Mouse (Mus musculus) urinary bladder, adult 18-20 months (tissue): ENCODE measurements at regions not wholly inside any gene's neighbourhood (a gene's known extent, or its start where the extent isn't known, plus 50 kb on each side); places are given as distances from the start of the nearest gene placed in this dataset.

ENCODE experiments used
- DNase-seq, 2 experiments: peaks; one replicate each; pipeline ENCODE4 v3.0.0; 2022; ENCODE audit warnings: low spot score in 2 of 2, mixed read lengths in 2 of 2

DNA sequence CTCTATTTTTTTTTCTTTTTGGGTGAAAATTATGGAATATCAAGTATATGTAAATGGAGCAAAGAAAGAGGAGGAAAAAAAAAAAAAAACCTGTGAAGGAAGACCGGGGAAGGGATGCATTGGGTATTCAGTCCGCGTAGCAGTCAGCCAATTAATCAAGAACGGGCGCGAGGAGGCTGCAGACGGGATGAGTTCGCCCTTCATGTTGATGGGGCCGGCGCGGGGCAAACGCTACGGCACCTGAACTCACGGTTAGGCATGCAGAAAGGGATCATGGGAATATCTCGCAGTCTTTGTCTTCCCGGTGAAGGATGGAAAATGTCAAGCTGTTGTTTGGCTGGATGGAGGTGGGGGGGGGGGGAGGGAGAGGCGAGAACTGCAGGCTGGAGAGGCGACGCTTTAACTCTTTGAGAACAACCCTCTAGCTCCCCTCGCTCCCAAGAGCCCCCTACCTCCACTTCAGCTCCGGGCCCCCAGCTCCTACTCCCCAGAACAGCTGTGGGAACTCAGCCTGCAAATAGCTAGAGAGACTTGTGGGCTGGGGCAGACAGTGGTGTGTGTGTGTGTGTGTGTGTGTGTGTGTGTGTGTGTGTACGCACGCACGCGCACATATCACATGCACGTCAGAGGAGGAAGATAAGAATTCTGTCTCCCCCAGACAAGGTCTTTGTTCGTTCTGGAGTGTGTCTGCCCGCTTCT, 210.7 kb downstream of the Gm26897 start:
- no peak for DNase-seq

DNA sequence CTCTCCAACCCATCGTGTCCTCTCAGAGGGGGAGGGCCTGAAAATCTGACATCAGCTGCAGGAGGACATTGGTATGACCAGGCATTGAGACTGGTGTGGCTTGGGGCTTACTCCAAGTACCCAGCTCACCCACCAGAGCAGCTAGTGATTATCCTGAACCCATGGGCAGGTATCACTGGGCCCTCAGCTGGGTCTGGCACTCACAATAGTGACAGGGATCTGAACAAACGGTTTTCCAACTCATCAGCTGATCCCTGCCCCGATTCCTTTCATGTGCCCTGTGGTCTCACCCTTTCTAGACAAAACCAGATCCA, 211.2 kb downstream of the Gm26897 start:
- no peak for DNase-seq

GRCm38 (mm10) chr5:111946281-111946680, 212.6 kb downstream of the Gm26897 start:
- no peak for DNase-seq

- DNase-seq, result no peak
These were observed 224.0 kb downstream of the Gm26897 start for GRCm38 (mm10) chr5:111957698-111958097.

- DNase-seq, result no peak
These were observed 224.5 kb downstream of the Gm26897 start for GRCm38 (mm10) chr5:111958226-111958625.

GRCm38 (mm10) chr5:111965311-111965710, 231.6 kb downstream of the Gm26897 start:
- no peak for DNase-seq

DNA sequence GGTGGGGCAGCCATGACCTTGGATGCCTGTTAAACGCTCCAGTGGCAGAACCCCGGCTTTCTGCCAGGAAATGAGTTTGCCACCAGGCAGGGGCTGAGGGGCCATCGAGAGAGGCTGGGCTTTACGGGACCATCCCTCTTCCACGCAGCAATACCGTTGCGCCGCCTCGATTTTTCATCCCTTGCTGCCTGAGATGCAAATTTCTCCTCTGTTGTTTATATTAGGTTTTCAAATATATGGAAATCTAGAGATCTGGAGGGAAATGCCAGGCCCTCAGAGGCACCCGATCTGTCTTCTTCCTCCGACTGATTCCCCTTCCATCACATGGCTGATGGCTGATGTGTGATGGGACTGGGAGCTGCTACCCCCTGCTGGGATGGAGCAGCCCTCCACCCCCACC, 234.4 kb downstream of the Gm26897 start:
- DNase-seq, result no peak

DNA sequence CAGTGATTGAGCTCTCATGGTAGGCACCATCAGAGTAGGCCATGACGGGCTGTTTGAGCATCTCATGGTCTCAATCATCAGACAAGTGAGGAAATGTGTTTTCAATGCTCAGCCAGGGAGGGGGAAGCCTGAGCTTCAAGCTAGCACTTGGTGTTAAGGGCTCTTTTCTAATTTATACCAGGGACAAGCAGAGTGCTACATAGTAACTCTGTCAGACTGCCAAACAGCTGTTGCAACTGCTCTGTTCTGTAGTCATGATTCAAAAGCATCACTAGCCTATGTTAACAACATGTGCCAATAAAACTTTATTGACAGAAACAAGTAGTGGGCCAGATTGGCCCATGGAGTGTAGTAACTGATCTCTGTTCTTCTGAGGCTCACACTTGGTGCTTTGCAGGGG, 235.0 kb downstream of the Gm26897 start:
- no peak for DNase-seq

DNA sequence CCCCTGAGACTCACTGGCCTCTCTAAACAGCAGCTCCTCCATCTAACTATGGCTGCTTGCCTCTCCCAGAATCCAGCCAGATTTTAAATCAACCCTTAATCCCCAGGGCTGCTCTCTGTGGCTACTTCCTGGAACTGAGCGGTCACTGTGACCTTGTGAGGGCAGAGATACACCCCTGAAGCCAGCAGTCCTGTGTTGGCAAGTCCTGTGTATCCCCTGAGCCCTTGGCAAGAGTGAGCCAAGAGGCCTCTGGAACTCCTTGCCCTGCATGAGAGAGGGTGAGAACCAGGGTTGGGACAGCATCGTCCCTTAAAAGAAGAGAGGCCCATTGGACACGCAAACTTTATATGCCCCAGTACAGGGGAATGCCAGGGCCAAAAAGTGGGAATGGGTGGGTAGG, 237.5 kb downstream of the Gm26897 start:
- DNase-seq, result no peak

GRCm38 (mm10) chr5:111971952-111972351, 238.2 kb downstream of the Gm26897 start:
- no peak for DNase-seq

DNA sequence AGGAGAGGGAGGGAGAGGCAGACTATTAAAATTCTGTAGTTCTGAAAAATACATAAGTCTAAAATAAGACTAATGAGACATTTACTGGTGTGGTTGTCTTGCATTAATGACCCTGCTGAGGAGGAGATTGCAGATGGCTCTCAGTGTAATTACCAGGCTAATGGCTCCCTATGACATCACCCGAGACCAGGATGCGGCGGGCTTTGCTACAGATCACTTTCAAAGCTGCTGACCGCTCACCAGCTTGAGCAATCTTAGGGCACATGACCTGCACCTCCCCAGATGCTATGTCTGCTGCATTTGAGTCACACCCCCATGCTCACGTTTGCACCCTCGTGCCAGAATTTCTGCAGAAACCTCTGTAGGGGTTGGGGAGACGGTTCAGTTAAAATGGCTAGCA, 242.0 kb downstream of the Gm26897 start:
- no peak for DNase-seq

- DNase-seq, result no peak
These were observed 245.9 kb downstream of the Gm26897 start for GRCm38 (mm10) chr5:111979601-111980000.

DNA sequence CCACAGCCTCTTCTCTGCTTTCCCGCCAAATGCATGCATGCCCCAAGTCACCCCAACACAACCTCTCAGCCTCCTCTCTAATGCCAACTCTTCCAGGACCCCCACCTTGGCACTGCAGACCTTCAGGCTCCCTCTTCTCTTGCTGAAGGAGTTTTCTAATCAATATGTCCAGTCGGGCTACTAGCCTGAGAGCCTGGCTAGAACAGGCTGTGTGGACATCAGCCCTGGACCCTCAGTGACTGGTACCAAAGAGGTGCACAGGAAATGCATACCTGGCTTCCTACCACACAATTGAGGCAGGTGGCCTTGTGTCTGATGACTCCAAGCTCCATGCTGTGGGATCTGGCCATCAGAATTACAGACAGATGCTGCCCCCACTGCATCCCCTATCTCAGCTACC, 248.4 kb downstream of the Gm26897 start:
- no peak for DNase-seq

GRCm38 (mm10) chr5:111985997-111986396, 252.3 kb downstream of the Gm26897 start:
- no peak for DNase-seq

- DNase-seq, result no peak
These were observed 253.3 kb downstream of the Gm26897 start for GRCm38 (mm10) chr5:111987036-111987435.

DNA sequence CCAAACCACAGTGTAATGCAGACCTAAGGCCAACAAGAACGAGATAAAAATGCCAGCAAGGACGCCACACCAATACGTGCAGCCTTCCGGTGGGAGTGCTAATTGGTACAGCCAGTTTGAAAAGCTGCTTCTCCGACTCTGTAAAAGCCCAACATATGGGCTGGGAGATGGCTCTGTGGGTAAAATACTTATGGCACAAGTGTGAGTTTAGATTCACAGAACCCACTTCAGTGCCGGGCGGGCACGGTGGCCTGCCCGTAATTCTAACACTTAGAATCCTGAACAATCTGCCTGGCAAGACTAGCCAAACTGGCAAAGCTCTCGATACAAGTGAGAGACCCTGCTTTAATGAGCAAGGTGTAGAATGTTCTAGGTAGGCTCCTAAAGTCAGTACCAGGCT, 258.1 kb downstream of the Gm26897 start:
- no peak for DNase-seq

- DNase-seq, result no peak
These were observed 259.1 kb downstream of the Cryba4 start for GRCm38 (mm10) chr5:111993221-111993620.

DNA sequence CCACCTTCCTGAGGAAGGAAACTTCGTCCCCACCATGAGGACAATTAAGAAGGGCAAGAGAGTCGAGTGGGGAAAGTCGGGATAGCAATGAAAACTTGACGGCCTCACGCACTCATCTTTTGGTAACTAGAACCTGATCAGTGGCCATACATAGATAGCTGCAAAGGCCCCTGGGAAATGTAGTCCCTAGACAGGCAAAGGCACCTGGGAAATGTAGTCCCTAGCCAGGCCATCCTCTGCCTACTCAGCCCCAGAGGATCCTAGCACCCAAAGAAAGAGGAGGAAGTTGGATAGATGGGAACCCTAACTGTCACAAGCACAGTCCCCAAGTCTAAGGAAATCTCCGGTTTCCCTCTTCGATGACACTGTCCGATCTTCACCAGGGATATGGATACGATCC, 258.4 kb downstream of the Cryba4 start:
- DNase-seq, result no peak

- DNase-seq, result no peak
These were observed 255.5 kb downstream of the Cryba4 start for GRCm38 (mm10) chr5:111996806-111997205.

DNA sequence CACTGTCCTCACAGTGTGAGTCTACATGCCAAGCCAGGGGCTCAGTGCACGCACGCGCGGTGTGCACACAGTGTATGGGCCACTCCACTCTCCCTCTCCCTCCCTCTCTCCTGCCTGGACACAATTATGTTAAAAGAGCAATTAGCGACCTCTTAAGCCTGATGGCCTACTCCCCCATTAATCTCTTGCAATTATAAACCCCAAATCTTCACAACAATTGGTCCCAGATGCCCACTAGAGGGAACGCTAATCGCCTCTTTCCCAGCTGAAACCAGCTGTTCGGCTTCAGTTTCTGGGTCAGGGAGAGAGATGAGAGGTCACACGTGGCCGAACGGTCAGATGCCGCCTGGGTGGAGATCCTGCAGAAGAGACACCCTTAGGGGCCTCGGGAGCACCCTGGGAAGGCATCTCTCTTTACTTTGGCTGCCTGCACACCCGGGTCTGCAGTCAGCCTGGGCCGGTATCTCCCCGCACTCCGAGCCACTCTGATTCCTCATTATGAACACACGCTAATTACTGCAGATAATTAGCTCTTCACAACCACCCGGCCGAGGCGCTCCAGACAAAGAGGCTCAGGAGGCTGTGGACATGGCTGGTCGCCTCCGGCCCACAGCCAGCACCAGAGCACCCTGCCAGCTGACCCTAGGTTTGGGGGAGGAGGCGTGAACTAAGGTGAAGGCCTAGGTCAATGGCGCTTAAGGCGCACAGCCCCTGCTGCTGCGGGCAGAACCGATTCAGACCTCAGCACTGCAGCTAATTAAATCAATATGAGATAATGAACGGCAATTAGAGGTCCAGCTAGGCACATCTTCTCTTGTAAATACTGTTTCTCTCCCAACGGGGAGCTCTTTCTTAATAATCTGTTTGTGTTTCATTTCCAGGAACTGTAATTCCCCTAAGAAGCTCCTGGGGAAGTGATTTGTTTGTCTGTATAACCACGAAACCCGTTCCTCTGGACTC, 250.3 kb downstream of the Cryba4 start:
- DNase-seq, result no peak

GRCm38 (mm10) chr5:112002856-112003660, 249.3 kb downstream of the Cryba4 start:
- no peak for DNase-seq

- DNase-seq, result no peak
These were observed 248.3 kb downstream of the Cryba4 start for GRCm38 (mm10) chr5:112004041-112004440.
